Comparison of ENCODE assay signal across 14 mouse cellular contexts in the genomic region with DNA sequence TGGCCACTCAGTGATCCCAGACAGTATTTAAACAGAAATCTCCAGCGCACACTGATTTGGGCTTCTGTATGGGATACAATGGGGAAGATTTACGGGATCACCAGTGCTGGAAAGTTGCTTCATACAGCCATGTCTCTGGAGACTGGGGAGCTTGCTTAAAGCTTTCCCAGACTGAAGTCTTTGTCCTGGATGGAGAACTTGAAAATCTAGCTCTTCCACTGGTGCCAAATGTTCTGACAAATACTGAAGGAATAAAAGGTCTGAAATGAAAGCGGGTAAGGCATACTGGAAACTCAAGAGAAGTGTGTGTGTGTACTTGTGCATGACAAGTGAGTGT.
DNase-seq lines count a peak whose midpoint lies in the region; ATAC-seq and TF ChIP-seq lines count a peak whose summit lies in the region.
"Had no signal": no experiment of that assay in that cellular context is flagged by ENCODE, and none has a peak within 500 bp of the region (broad histone marks: within the 10 kb centered on the region; RNA-seq: fewer than 3 reads in every experiment).

No protein-coding gene starts in this region.

- no peaks in the 10 kb centered on the region for H3K36me3 ChIP-seq in kidney, embryonic 16.5 days (ENCODE audit: insufficient read depth, low read length)
- H3K36me3 ChIP-seq in intestine, embryonic 14.5 days (ENCODE audit: control insufficient read depth, insufficient read depth, low read length): no peaks in the 10 kb centered on the region
- no peaks in the 10 kb centered on the region for H3K36me3 ChIP-seq in small intestine, adult 2 months (ENCODE audit: control insufficient read depth, insufficient read depth, low read length)
- H3K36me3 ChIP-seq in heart, embryonic 12.5 days: no peaks in the 10 kb centered on the region
- H3K36me3 ChIP-seq: embryonic facial prominence, embryonic 12.5 days; heart, embryonic 10.5 days; liver, embryonic 12.5 days had no signal

- no peaks in the 10 kb centered on the region for H3K9me3 ChIP-seq in kidney, embryonic 16.5 days (ENCODE audit: low read length)
- H3K9me3 ChIP-seq in intestine, embryonic 14.5 days (ENCODE audit: control insufficient read depth, low read length): no peaks in the 10 kb centered on the region
- H3K9me3 ChIP-seq in heart, embryonic 12.5 days (replicated peaks): 0 out of 2 replicates have a peak, but pooled peaks cover 3% of the 10 kb centered on the region
- H3K9me3 ChIP-seq: embryonic facial prominence, embryonic 12.5 days; heart, embryonic 10.5 days; liver, embryonic 12.5 days had no signal

- CTCF ChIA-PET in Patski (lab: Charles Lee): interaction anchor here (1.1 kb wide), 1 partner anchor 55 kb away, joined by 3 read pairs; no protein-coding TSS in a partner anchor

- POLR2A ChIA-PET in Patski (lab: Charles Lee): no interaction called here

- TF ChIP-seq POLR2A in small intestine, adult 2 months (IDR thresholded peaks at IDR 0.05; ENCODE audit: low read depth, low read length): no peak

- peaks cover 14% of the 10 kb centered on the region for H3K4me1 ChIP-seq in kidney, embryonic 16.5 days (ENCODE audit: insufficient read depth, low read length)
- peaks cover 11% of the 10 kb centered on the region for H3K4me1 ChIP-seq in intestine, embryonic 14.5 days (replicated peaks; ENCODE audit: control insufficient read depth, insufficient read depth, low read length)
- H3K4me1 ChIP-seq in small intestine, adult 2 months (ENCODE audit: control insufficient read depth, insufficient read depth, insufficient read length, low read length): no peaks in the 10 kb centered on the region
- H3K4me1 ChIP-seq in heart, embryonic 12.5 days (replicated peaks): no peaks in the 10 kb centered on the region
- H3K4me1 ChIP-seq: embryonic facial prominence, embryonic 12.5 days; liver, embryonic 12.5 days had no signal

- peak overlapping the region; percentile 81 for H3K27ac ChIP-seq in kidney, embryonic 16.5 days (ENCODE audit: low read length)
- H3K27ac ChIP-seq in intestine, embryonic 14.5 days (ENCODE audit: low read depth): peak overlapping the region; percentile 60
- peak overlapping the region; percentile 20; the same call in 1 of the 2 replicates for H3K27ac ChIP-seq in small intestine, adult 2 months (ENCODE audit: insufficient read depth, low read depth, low read length)
- H3K27ac ChIP-seq in heart, embryonic 12.5 days (ENCODE audit: poor library complexity, severe bottlenecking): no peak overlapping the region
- H3K27ac ChIP-seq: embryonic facial prominence, embryonic 12.5 days; heart, embryonic 10.5 days; left cerebral cortex, adult 2 months; liver, embryonic 12.5 days had no signal

- TF ChIP-seq CTCF in Patski (IDR thresholded peaks at IDR 0.05): no peak
- TF ChIP-seq CTCF in small intestine, adult 2 months (IDR thresholded peaks at IDR 0.05; ENCODE audit: extremely low read depth, insufficient read length, insufficient replicate concordance, low read depth, low read length): no peak

- in situ Hi-C loops in Patski (cut with MboI; ENCODE audit: low pct_unique_long_range_greater_than_20kb): loop anchor here (10.0 kb wide), 1 partner anchor 192 kb away; no protein-coding TSS in a partner anchor

- H3K4me2 ChIP-seq in kidney, embryonic 16.5 days (replicated peaks; ENCODE audit: low read depth, low read length): no peak overlapping the region
- H3K4me2 ChIP-seq in intestine, embryonic 14.5 days (ENCODE audit: low read length): no peak overlapping the region
- H3K4me2 ChIP-seq in heart, embryonic 12.5 days: no peak overlapping the region
- H3K4me2 ChIP-seq: embryonic facial prominence, embryonic 12.5 days; liver, embryonic 12.5 days had no signal

- WGBS in kidney, embryonic 16.5 days: 64% methylated on average over 3 of the region's 3 CpGs
- WGBS in intestine, embryonic 14.5 days: 65% methylated on average over 3 of the region's 3 CpGs
- WGBS in small intestine, adult 2 months: 90% methylated on average over 3 of the region's 3 CpGs
- WGBS in heart, embryonic 12.5 days: 87% methylated on average over 3 of the region's 3 CpGs

- no peaks in the 10 kb centered on the region for H3K27me3 ChIP-seq in kidney, embryonic 16.5 days (ENCODE audit: insufficient read depth, low read length)
- no peaks in the 10 kb centered on the region for H3K27me3 ChIP-seq in Patski
- no peaks in the 10 kb centered on the region for H3K27me3 ChIP-seq in intestine, embryonic 14.5 days (replicated peaks; ENCODE audit: control insufficient read depth, insufficient read depth, low read length)
- H3K27me3 ChIP-seq in small intestine, adult 2 months (ENCODE audit: control insufficient read depth, insufficient read depth, low read length): no peaks in the 10 kb centered on the region
- H3K27me3 ChIP-seq in heart, embryonic 12.5 days (replicated peaks): no peaks in the 10 kb centered on the region
- H3K27me3 ChIP-seq: embryonic facial prominence, embryonic 12.5 days; liver, embryonic 12.5 days had no signal

- H3K9ac ChIP-seq in kidney, embryonic 16.5 days (replicated peaks; ENCODE audit: low read length): no peak overlapping the region
- no peak overlapping the region for H3K9ac ChIP-seq in intestine, embryonic 14.5 days (ENCODE audit: low read length)
- H3K9ac ChIP-seq in heart, embryonic 12.5 days: no peak overlapping the region
- H3K9ac ChIP-seq: embryonic facial prominence, embryonic 12.5 days; liver, embryonic 12.5 days had no signal

- no peak for DNase-seq in kidney, adult 8-10 months
- DNase-seq in Patski (ENCODE audit: low read depth, low spot score): no peak
- no peak for DNase-seq in intestine, embryonic 14.5 days (ENCODE audit: low spot score)
- no peak for DNase-seq in natural killer cell, adult 2 months (ENCODE audit: low spot score in 2 of 2)
- DNase-seq: cerebellum, adult 9-10 months; gastrocnemius, postnatal 10 days had no signal

- H3K4me3 ChIP-seq in kidney, embryonic 16.5 days (ENCODE audit: low read length): no peak overlapping the region
- H3K4me3 ChIP-seq in intestine, embryonic 14.5 days (ENCODE audit: low read depth, low read length): no peak overlapping the region
- H3K4me3 ChIP-seq in small intestine, adult 2 months (ENCODE audit: low read depth, low read length): no peak overlapping the region
- no peak overlapping the region for H3K4me3 ChIP-seq in heart, embryonic 12.5 days
- H3K4me3 ChIP-seq: embryonic facial prominence, embryonic 12.5 days; heart, embryonic 10.5 days; left cerebral cortex, adult 2 months; liver, embryonic 12.5 days had no signal

- ATAC-seq in kidney, embryonic 16.5 days (ENCODE audit: low FRiP score, low TSS enrichment): peak; percentile 33; the same call in 1 of the 2 replicates
- ATAC-seq in Patski: peak; percentile 12
- ATAC-seq in intestine, embryonic 14.5 days (replicated peaks; ENCODE audit: low FRiP score, low TSS enrichment, low read depth): no peak
- ATAC-seq in heart, embryonic 12.5 days (ENCODE audit: insufficient number of reproducible peaks, low FRiP score): no peak
- ATAC-seq: forebrain, embryonic 14.5 days; liver, embryonic 12.5 days had no signal

Comparison
In these comparisons a context has a peak if more than half of its experiments do, and no peak if none do; other contexts are left out.
1. ATAC-seq: peak in kidney, embryonic 16.5 days (single experiment) and Patski (single experiment); none in intestine, embryonic 14.5 days (single experiment) and heart, embryonic 12.5 days (single experiment).